Mouse (Mus musculus) embryonic facial prominence, embryonic 15.5 days (tissue): Measurements from ENCODE around the gene Ctsl. TPM values are rescaled to one million over a fixed set of nuclear protein-coding genes. Genes with fewer than 3 reads are reported as not detected.

Source experiments
- ATAC-seq: fragments of 200-750 bp; cut with Nextera tagmentation; 2 replicates; pipeline ENCODE4 v1.8.0; 2017; ENCODE audit warnings: low read depth, moderate TSS enrichment; ENCODE audit not compliant: insufficient number of reproducible peaks, low FRiP score, low TSS enrichment
- H3K27ac ChIP-seq: fragments of 300-500 bp; sonication (generic); replicated peaks from 2 replicates; pipeline ENCODE4 v1.5.1; 2015; ENCODE audit warnings: mild to moderate bottlenecking, inconsistent platforms
- H3K27me3 ChIP-seq: fragments of 300-500 bp; sonication (generic); 2 replicates; pipeline ENCODE4 v1.6.1; 2015; ENCODE audit warnings: inconsistent platforms
- H3K36me3 ChIP-seq: fragments of 300-500 bp; sonication (generic); 2 replicates; pipeline ENCODE4 v1.6.1; 2015; ENCODE audit warnings: mild to moderate bottlenecking, inconsistent platforms
- H3K4me1 ChIP-seq: fragments of 300-500 bp; sonication (generic); 2 replicates; pipeline ENCODE4 v1.6.1; 2015; ENCODE audit warnings: inconsistent platforms
- H3K4me2 ChIP-seq: fragments of 300-500 bp; sonication (generic); replicated peaks from 2 replicates; pipeline ENCODE4 v1.6.1; 2015; ENCODE audit warnings: mild to moderate bottlenecking, inconsistent platforms
- H3K4me3 ChIP-seq: fragments of 300-500 bp; sonication (generic); replicated peaks from 2 replicates; pipeline ENCODE4 v1.5.1; 2015; ENCODE audit warnings: mild to moderate bottlenecking, inconsistent platforms
- H3K9ac ChIP-seq: fragments of 300-500 bp; sonication (generic); 2 replicates; pipeline ENCODE4 v1.6.1; 2015; ENCODE audit warnings: inconsistent platforms
- H3K9me3 ChIP-seq: fragments of 300-500 bp; sonication (generic); replicated peaks from 2 replicates; pipeline ENCODE4 v1.6.1; 2016; ENCODE audit warnings: inconsistent platforms
- whole genome bisulfite sequencing: fragments of 180-500 bp; shearing (Covaris S2); methylation state at CpG from one replicate; pipeline ENCODE4 v1.1.7; 2015; 5-methylcytosine and 5-hydroxymethylcytosine counted together
- polyA plus RNA-seq: library from polyadenylated mRNA; unstranded; fragments of >200 nt; fragmentation: Nextera tagmentation; extraction: Ambion mirVana; gene quantifications from 2 replicates; pipeline ENCODE4 v1.2.1, GENCODE M21; 2015

Gene Ctsl
- polyA plus RNA-seq, 1 experiment from 2014 or later = 195 TPM

- H3K9ac ChIP-seq = no peak overlapping the region
- H3K4me3 ChIP-seq = no peak overlapping the region
- 0 out of 2 replicates have a peak overlapping the region, but pooled peaks have one; percentile 17 for H3K27ac ChIP-seq
- no peaks in the 10 kb centered on the region for H3K9me3 ChIP-seq
- H3K36me3 ChIP-seq = no peaks in the 10 kb centered on the region
- ATAC-seq = no peak
- 0 out of 2 replicates have a peak, but pooled peaks cover 9% of the 10 kb centered on the region for H3K4me1 ChIP-seq
- no peak overlapping the region for H3K4me2 ChIP-seq
- no peaks in the 10 kb centered on the region for H3K27me3 ChIP-seq
- 27% methylated on average over 3 of the region's 3 CpGs for WGBS
Measured at GRCm38 (mm10) chr13:64402006-64402405, 31.3 kb upstream of the Ctsl start.

- Histone ChIP-seq H3K4me3 (no peak overlapping the region), H3K27ac (peak overlapping the region; percentile 63; the same call in 1 of the 2 replicates), H3K36me3 (no peaks in the 10 kb centered on the region), H3K27me3 (no peaks in the 10 kb centered on the region), H3K4me2 (no peak overlapping the region; the same call in 1 of the 2 replicates), H3K9me3 (no peaks in the 10 kb centered on the region), H3K9ac (no peak overlapping the region), H3K4me1 (0 out of 2 replicates have a peak, but pooled peaks cover 9% of the 10 kb centered on the region)
- ATAC-seq = peak; percentile 53; the same call in 1 of the 2 replicates
- WGBS = 20% methylated on average over 7 of the region's 7 CpGs
Measured at GRCm38 (mm10) chr13:64400801-64401361, 30.2 kb upstream of the Ctsl start.

- no peak overlapping the region for H3K27ac ChIP-seq
- no peaks in the 10 kb centered on the region for H3K27me3 ChIP-seq
- WGBS = 80% methylated on average over 3 of the region's 3 CpGs
- ATAC-seq = no peak
- H3K4me1 ChIP-seq = 0 out of 2 replicates have a peak, but pooled peaks cover 9% of the 10 kb centered on the region
- no peaks in the 10 kb centered on the region for H3K36me3 ChIP-seq
- no peak overlapping the region for H3K4me2 ChIP-seq
- no peak overlapping the region for H3K4me3 ChIP-seq
- H3K9ac ChIP-seq = no peak overlapping the region
- H3K9me3 ChIP-seq = no peaks in the 10 kb centered on the region
Measured at GRCm38 (mm10) chr13:64399906-64400305, 29.2 kb upstream of the Ctsl start.

GRCm38 (mm10) chr13:64398065-64398464 is 27.4 kb upstream of the Ctsl start:
- no peaks in the 10 kb centered on the region for H3K27me3 ChIP-seq
- no peaks in the 10 kb centered on the region for H3K9me3 ChIP-seq
- H3K4me2 ChIP-seq = no peak overlapping the region
- ATAC-seq = no peak
- H3K4me3 ChIP-seq = no peak overlapping the region
- H3K27ac ChIP-seq = no peak overlapping the region
- H3K36me3 ChIP-seq = no peaks in the 10 kb centered on the region
- H3K4me1 ChIP-seq = 0 out of 2 replicates have a peak, but pooled peaks cover 9% of the 10 kb centered on the region
- WGBS = 93% methylated on average over 1 of the region's 1 CpGs
- H3K9ac ChIP-seq = no peak overlapping the region

GRCm38 (mm10) chr13:64396979-64397378 is 26.3 kb upstream of the Ctsl start:
- Histone ChIP-seq H3K4me1 (0 out of 2 replicates have a peak, but pooled peaks cover 9% of the 10 kb centered on the region), H3K27me3 (no peaks in the 10 kb centered on the region), H3K36me3 (no peaks in the 10 kb centered on the region), H3K9ac (no peak overlapping the region), H3K4me2 (no peak overlapping the region), H3K27ac (no peak overlapping the region), H3K4me3 (no peak overlapping the region), H3K9me3 (no peaks in the 10 kb centered on the region)
- no peak for ATAC-seq
- 65% methylated on average over 8 of the region's 8 CpGs for WGBS

GRCm38 (mm10) chr13:64388415-64388814 is 17.7 kb upstream of the Ctsl start:
- no peak overlapping the region for H3K4me3 ChIP-seq
- WGBS = 45% methylated on average over 4 of the region's 4 CpGs
- no peak overlapping the region for H3K4me2 ChIP-seq

GRCm38 (mm10) chr13:64386048-64386447 is 15.4 kb upstream of the Ctsl start:
- WGBS = 57% methylated on average over 2 of the region's 2 CpGs

More at GRCm38 (mm10) chr13:64388415-64388814, 17.7 kb upstream of the Ctsl start:
- H3K36me3 ChIP-seq = no peaks in the 10 kb centered on the region
- no peak overlapping the region for H3K9ac ChIP-seq
- no peaks in the 10 kb centered on the region for H3K9me3 ChIP-seq
- no peaks in the 10 kb centered on the region for H3K4me1 ChIP-seq
- ATAC-seq = no peak
- H3K27me3 ChIP-seq = no peaks in the 10 kb centered on the region
- no peak overlapping the region for H3K27ac ChIP-seq

GRCm38 (mm10) chr13:64384937-64385336 is 14.2 kb upstream of the Ctsl start:
- Histone ChIP-seq H3K4me3 (no peak overlapping the region), H3K27ac (no peak overlapping the region), H3K36me3 (no peaks in the 10 kb centered on the region), H3K27me3 (no peaks in the 10 kb centered on the region), H3K4me2 (no peak overlapping the region), H3K9ac (no peak overlapping the region), H3K4me1 (no peaks in the 10 kb centered on the region), H3K9me3 (no peaks in the 10 kb centered on the region)
- no peak for ATAC-seq
- 82% methylated on average over 3 of the region's 3 CpGs for whole genome bisulfite sequencing

More at GRCm38 (mm10) chr13:64386048-64386447, 15.4 kb upstream of the Ctsl start:
- Histone ChIP-seq H3K36me3 (no peaks in the 10 kb centered on the region), H3K4me3 (no peak overlapping the region), H3K4me1 (no peaks in the 10 kb centered on the region), H3K9me3 (no peaks in the 10 kb centered on the region), H3K27me3 (no peaks in the 10 kb centered on the region), H3K4me2 (no peak overlapping the region), H3K9ac (no peak overlapping the region), H3K27ac (no peak overlapping the region)
- no peak for ATAC-seq

- no peak for ATAC-seq
- H3K9ac ChIP-seq = no peak overlapping the region
- H3K4me2 ChIP-seq = no peak overlapping the region
- H3K27me3 ChIP-seq = no peaks in the 10 kb centered on the region
- H3K4me1 ChIP-seq = no peaks in the 10 kb centered on the region
- no peak overlapping the region for H3K4me3 ChIP-seq
- H3K27ac ChIP-seq = no peak overlapping the region
- no peaks in the 10 kb centered on the region for H3K36me3 ChIP-seq
- WGBS = 87% methylated on average over 2 of the region's 2 CpGs
- H3K9me3 ChIP-seq = no peaks in the 10 kb centered on the region
Measured at GRCm38 (mm10) chr13:64380251-64380650, 9.6 kb upstream of the Ctsl start.

GRCm38 (mm10) chr13:64378601-64379000 is 7.9 kb upstream of the Ctsl start:
- H3K27me3 ChIP-seq = no peaks in the 10 kb centered on the region
- no peaks in the 10 kb centered on the region for H3K36me3 ChIP-seq
- 49% methylated on average over 4 of the region's 4 CpGs for WGBS
- no peak overlapping the region for H3K27ac ChIP-seq
- H3K4me2 ChIP-seq = no peak overlapping the region
- no peaks in the 10 kb centered on the region for H3K4me1 ChIP-seq
- no peaks in the 10 kb centered on the region for H3K9me3 ChIP-seq
- H3K9ac ChIP-seq = no peak overlapping the region
- no peak for ATAC-seq
- no peak overlapping the region for H3K4me3 ChIP-seq

- no peak overlapping the region for H3K27ac ChIP-seq
- WGBS = 73% methylated on average over 2 of the region's 2 CpGs
Measured at GRCm38 (mm10) chr13:64376472-64376871, 5.8 kb upstream of the Ctsl start.

GRCm38 (mm10) chr13:64375160-64375559 is 4.5 kb upstream of the Ctsl start:
- H3K4me3 ChIP-seq = no peak overlapping the region
- H3K9ac ChIP-seq = no peak overlapping the region
- no peak overlapping the region for H3K4me2 ChIP-seq
- H3K36me3 ChIP-seq = no peaks in the 10 kb centered on the region
- H3K4me1 ChIP-seq = no peaks in the 10 kb centered on the region
- ATAC-seq = no peak
- H3K27me3 ChIP-seq = no peaks in the 10 kb centered on the region
- no peaks in the 10 kb centered on the region for H3K9me3 ChIP-seq
- WGBS = 75% methylated on average over 7 of the region's 7 CpGs
- no peak overlapping the region for H3K27ac ChIP-seq

More at GRCm38 (mm10) chr13:64376472-64376871, 5.8 kb upstream of the Ctsl start:
- no peaks in the 10 kb centered on the region for H3K36me3 ChIP-seq
- H3K9ac ChIP-seq = no peak overlapping the region
- no peaks in the 10 kb centered on the region for H3K9me3 ChIP-seq
- no peaks in the 10 kb centered on the region for H3K4me1 ChIP-seq
- no peaks in the 10 kb centered on the region for H3K27me3 ChIP-seq
- ATAC-seq = no peak
- no peak overlapping the region for H3K4me2 ChIP-seq
- no peak overlapping the region for H3K4me3 ChIP-seq
